Mouse (Mus musculus) hindbrain, embryonic 12.5 days (tissue): ENCODE data around the gene Acot7. TPM values are rescaled to one million over a fixed set of nuclear protein-coding genes. Genes with fewer than 3 reads are reported as not detected.

ENCODE experiments used
- ATAC-seq: fragments of 200-750 bp; cut with Nextera tagmentation; 2 replicates; pipeline ENCODE4 v1.8.0; 2017; ENCODE audit warnings: moderate TSS enrichment; ENCODE audit not compliant: low FRiP score
- H3K27ac ChIP-seq: fragments of 300-500 bp; sonication (generic); 2 replicates; pipeline ENCODE4 v1.5.1; 2016; ENCODE audit warnings: mild to moderate bottlenecking
- H3K27me3 ChIP-seq: fragments of 300-500 bp; sonication (generic); 2 replicates; pipeline ENCODE4 v1.6.1; 2016; ENCODE audit warnings: mild to moderate bottlenecking
- H3K36me3 ChIP-seq: fragments of 300-500 bp; sonication (generic); 2 replicates; pipeline ENCODE4 v1.6.1; 2016; ENCODE audit warnings: mild to moderate bottlenecking
- H3K4me1 ChIP-seq: fragments of 300-500 bp; sonication (generic); 2 replicates; pipeline ENCODE4 v1.6.1; 2016
- H3K4me2 ChIP-seq: fragments of 300-500 bp; sonication (generic); replicated peaks from 2 replicates; pipeline ENCODE4 v1.6.1; 2016; ENCODE audit warnings: mild to moderate bottlenecking
- H3K4me3 ChIP-seq: fragments of 300-500 bp; sonication (generic); 2 replicates; pipeline ENCODE4 v1.5.1; 2016; ENCODE audit warnings: mild to moderate bottlenecking
- H3K9ac ChIP-seq: fragments of 300-500 bp; sonication (generic); 2 replicates; pipeline ENCODE4 v1.6.1; 2016; ENCODE audit warnings: mild to moderate bottlenecking, moderate library complexity
- H3K9me3 ChIP-seq: fragments of 300-500 bp; sonication (generic); replicated peaks from 2 replicates; pipeline ENCODE4 v1.6.1; 2016; ENCODE audit warnings: mild to moderate bottlenecking
- WGBS: fragments of 180-500 bp; shearing (Covaris S2); methylation state at CpG from one replicate; pipeline ENCODE4 v1.1.7; 2016; 5-methylcytosine and 5-hydroxymethylcytosine counted together
- polyA plus RNA-seq: library from polyadenylated mRNA; unstranded; fragments of >200 nt; fragmentation: Nextera tagmentation; extraction: Ambion mirVana; gene quantifications from 2 replicates; pipeline ENCODE4 v1.2.1, GENCODE M21; 2016

Acot7 gene
- 128 and 132 TPM in 2 replicates for polyA plus RNA-seq

DNA sequence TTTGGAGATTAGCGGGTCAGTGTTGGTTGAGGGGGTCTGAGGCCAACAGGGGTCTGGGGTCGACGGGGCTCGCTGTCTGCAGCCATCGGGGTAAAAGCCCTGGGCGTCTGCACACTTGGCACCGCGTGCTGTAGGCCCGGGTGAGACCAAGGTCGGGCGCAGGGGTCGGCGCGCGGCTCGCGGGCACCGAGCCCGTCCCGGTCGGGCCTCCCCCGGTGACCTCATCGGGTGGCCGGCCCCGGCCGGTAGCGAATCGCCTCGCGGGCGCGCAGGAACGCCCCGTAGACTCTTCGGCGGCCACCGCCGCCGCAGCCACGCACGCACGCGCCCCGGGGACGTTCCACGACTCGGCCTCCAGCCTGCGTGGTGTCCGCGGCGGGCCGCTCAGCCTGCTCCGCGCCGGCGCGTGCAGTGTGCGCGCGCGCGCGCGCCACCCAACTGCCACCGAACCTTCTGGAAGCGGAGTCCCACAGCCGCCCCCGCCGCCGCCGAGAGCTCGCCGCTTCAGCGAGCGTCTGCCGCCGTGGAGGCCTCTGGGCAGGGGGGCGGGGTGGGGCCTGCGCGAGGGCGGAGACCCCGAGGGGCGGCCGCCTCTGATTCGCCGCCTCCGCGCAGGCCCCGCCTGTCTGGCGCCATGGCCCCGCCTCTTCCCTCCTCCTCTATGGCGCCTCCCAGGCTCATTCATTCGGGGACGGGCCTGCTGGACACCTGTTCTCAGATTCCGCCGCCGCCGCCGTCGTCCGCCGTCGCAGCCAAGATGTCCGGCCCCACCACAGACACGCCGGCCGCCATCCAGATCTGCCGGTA lies at the start of gene Acot7:
TSS of gene Acot7 (plus strand) at position 598 of the 807 bp plus-strand sequence.
- peaks cover 50% of the 10 kb centered on the region for H3K27me3 ChIP-seq
- under 1% methylated on average over 98 of the region's 108 CpGs for WGBS
- ATAC-seq, result peak; percentile 96
- peak within 1 kb of the TSS; percentile 83 for H3K9ac ChIP-seq
- peak within 1 kb of the TSS; percentile 95 for H3K4me2 ChIP-seq
- H3K4me1 ChIP-seq, result peaks cover 27% of the 10 kb centered on the region
- peak within 1 kb of the TSS; percentile 73 for H3K4me3 ChIP-seq
- peak within 1 kb of the TSS; percentile 78 for H3K27ac ChIP-seq
- no peaks in the 10 kb centered on the region for H3K36me3 ChIP-seq
- H3K9me3 ChIP-seq, result no peaks in the 10 kb centered on the region

DNA sequence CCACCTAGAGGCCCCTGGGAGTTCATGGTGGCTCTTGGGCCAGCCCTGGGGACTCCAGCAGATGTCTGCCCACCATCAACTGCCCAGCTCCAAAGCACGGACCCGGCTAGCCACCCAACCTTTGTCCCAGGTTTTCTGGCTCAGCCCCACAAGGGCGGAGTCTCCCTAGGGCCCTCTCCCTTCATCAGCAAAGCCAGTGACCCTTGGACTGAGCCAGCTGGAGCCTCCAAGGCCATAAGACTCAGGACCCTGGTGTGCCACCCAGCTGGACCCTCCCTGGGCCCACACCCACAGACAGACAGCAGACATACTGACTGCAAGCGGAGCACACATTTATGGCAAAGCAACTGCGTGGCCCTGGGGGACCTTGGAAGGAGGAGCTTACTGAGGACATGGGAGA lies 49.1 kb upstream of the Acot7 start:
- H3K27me3 ChIP-seq, result peaks cover 100% of the 10 kb centered on the region
- H3K4me1 ChIP-seq, result peaks cover 42% of the 10 kb centered on the region
- no peak overlapping the region for H3K27ac ChIP-seq
- no peak overlapping the region for H3K4me3 ChIP-seq
- H3K9ac ChIP-seq, result no peak overlapping the region
- 54% methylated on average over 5 of the region's 5 CpGs for WGBS
- no peaks in the 10 kb centered on the region for H3K9me3 ChIP-seq
- H3K4me2 ChIP-seq, result no peak overlapping the region
- H3K36me3 ChIP-seq, result no peaks in the 10 kb centered on the region
- no peak for ATAC-seq

DNA sequence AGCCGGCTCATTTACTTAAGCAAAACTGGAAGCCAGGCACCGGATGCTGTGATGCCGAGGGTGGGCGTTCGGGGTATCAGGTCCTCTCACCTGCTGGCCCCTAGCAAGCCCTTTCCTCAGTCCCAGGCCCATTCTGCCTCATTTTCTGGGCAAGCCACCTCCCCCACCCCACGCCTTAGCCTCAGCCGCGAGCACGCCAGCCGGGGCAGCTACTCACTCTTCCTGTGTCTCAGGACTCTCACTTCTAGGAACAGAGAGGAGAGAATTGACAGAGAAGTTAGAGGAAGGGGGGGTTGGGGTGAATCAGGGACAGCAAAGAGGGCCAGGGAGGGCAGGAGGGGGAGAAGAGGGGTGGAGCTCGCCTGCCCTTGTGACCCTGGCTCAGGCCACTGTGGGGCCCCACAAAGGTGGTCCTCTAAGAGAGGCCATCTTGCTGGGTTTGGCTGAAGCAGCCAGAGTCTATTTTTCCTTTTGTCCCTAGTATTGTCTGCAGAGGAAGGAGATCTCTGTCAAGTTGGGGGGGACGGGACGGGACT lies 48.5 kb upstream of the Acot7 start:
- peaks cover 100% of the 10 kb centered on the region for H3K27me3 ChIP-seq
- H3K4me2 ChIP-seq, result no peak overlapping the region
- no peak overlapping the region for H3K27ac ChIP-seq
- no peak for ATAC-seq
- H3K9ac ChIP-seq, result no peak overlapping the region
- peaks cover 42% of the 10 kb centered on the region for H3K4me1 ChIP-seq
- H3K4me3 ChIP-seq, result no peak overlapping the region
- 19% methylated on average over 13 of the region's 13 CpGs for WGBS
- no peaks in the 10 kb centered on the region for H3K36me3 ChIP-seq
- no peaks in the 10 kb centered on the region for H3K9me3 ChIP-seq

DNA sequence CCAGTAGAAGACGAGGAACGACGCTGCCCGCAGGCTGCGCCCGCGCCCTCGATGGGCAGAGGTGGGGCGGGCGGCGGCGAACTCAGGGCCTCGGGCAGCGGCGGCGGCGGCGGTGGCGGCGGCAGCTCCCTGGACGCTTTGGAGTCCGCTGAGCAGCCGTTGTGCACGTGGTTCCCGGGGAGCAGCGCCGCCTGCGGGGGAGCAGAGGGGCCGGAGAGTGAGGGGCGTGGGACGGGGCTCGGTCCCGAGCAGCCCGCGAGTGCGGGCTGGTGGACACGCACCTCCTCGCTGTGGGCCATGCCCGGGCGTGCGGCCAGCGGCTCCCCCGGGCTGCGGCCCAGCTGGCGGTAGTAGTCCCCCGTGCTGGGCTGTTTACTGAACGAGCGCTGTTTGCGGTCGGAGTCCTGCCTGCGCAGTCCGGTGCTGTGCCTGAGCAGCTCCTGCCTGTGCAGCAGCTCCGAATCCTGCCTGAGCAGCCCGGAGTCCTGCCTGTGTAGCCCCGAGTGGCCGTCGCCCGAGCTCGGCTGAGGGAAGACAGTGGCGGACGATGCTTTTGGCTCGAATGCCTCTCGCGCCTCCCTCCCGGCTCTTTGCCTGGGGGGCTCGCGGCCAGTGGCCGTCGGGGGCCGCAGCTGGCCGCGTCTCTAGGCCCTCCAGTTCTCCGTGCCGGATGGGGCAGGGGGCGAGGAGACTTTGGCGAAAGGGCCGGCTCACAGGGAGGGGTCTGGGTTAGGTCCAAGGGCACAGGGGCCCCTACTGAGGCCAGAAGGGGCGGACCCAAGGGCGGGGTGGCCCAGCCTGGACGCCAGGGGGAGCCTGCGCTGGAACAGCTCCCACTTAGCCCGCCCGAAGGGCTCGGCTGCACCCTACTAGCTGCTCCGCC lies 46.9 kb upstream of the Acot7 start:
- WGBS, result under 1% methylated on average over 77 of the region's 85 CpGs
- Histone ChIP-seq H3K27ac (no peak overlapping the region), H3K36me3 (no peaks in the 10 kb centered on the region), H3K4me3 (peak overlapping the region; percentile 29), H3K27me3 (peaks cover 95% of the 10 kb centered on the region), H3K4me2 (peak overlapping the region; percentile 54), H3K9me3 (no peaks in the 10 kb centered on the region), H3K4me1 (peaks cover 35% of the 10 kb centered on the region), H3K9ac (peak overlapping the region; percentile 18)
- peak; percentile 62 for ATAC-seq

DNA sequence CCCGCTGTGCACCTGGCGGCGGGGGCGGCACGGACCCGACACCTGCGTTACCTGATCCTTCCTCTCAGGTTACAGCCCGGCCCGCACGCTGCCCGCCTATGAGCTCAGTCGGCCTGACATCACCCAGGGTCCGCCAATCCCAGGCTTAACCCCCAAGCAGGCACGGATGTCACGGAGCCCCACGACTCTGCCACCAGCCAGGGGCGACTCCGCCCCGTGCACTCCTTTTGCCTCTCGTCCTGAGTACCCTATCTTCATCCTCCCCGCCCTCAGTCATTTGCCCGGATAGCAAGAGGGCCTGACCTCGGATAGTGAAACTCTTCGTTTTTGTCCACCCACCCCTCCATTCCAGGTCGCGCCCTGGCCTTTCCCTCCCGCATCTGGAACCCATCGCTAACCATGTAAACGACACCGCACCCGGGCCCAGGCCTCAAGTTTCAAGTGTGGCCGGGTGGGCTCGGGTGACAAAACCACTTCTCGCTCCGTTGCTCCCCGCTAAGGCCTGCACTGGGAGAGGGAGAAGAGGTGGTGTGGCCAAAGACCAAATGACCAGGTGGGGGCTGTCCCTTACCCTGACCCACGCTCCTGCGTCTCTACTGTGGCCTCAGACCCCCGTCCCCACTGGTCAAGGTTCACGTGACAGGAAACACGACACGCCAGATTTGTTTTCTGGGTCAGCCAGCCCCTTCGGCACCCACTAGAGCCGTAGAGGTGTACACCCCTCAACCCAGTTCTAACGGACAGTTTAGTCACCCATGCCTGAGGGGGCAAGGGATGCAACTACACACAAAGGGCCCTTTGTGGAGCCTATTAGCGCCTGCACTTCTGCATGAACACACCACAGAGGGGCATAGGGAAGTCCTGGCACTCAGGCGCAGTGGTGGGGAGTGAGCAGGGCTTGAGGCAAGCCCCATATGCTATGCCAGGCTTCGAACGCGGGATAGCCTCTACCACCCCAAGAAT lies 45.8 kb upstream of the Acot7 start:
- WGBS, result 4% methylated on average over 50 of the region's 50 CpGs
- Histone ChIP-seq H3K27ac (no peak overlapping the region), H3K4me3 (peak overlapping the region; percentile 29), H3K9me3 (no peaks in the 10 kb centered on the region), H3K36me3 (no peaks in the 10 kb centered on the region), H3K4me1 (peaks cover 30% of the 10 kb centered on the region), H3K9ac (no peak overlapping the region), H3K27me3 (peaks cover 92% of the 10 kb centered on the region), H3K4me2 (peak overlapping the region; percentile 54)
- ATAC-seq, result no peak

DNA sequence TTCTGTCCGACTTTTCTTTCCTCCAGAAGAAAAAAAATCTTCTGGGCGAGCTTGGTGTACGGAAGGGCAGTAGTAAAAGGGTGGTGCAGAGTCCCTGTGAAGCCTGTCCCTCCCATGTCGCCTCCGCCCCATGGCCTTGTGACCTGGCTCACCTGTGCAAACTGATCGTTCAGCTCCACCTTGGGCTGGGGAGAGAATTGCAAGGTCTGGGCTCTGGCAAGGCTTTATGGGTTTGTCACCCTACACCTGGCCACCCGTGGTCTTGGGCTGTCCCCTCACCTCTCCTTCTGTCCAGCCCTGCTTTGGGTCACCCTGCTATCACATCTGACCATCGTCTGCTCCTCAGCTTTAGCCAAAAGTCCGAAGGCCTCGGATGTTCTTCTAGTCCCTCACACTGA lies 45.2 kb upstream of the Acot7 start:
- Histone ChIP-seq H3K9ac (no peak overlapping the region), H3K27ac (no peak overlapping the region), H3K27me3 (peaks cover 90% of the 10 kb centered on the region), H3K4me1 (peaks cover 30% of the 10 kb centered on the region), H3K4me3 (no peak overlapping the region), H3K9me3 (no peaks in the 10 kb centered on the region), H3K36me3 (no peaks in the 10 kb centered on the region), H3K4me2 (no peak overlapping the region)
- 19% methylated on average over 10 of the region's 10 CpGs for WGBS
- ATAC-seq, result no peak

DNA sequence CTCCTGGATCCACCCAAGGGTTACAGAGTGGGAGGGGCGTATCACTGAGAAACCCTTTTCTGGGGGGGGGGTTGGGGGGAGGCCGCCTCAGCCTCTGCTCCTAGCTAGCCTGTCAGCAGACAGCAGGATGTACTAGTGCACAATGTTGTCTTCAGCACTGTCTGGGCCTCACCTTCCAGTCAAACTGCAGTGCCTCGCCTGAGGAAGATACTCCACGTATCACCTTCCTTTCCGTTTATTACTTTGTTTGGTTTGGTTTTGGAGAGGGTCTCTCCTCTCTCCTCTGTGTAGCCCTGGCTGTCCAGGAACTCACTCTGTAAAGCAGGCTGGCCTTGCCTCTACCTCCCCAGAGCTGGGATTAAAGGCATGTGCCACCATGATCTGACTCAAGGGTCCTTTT lies 44.7 kb upstream of the Acot7 start:
- Histone ChIP-seq H3K9me3 (no peaks in the 10 kb centered on the region), H3K27me3 (peaks cover 88% of the 10 kb centered on the region), H3K27ac (no peak overlapping the region), H3K4me2 (no peak overlapping the region), H3K36me3 (no peaks in the 10 kb centered on the region), H3K9ac (no peak overlapping the region), H3K4me3 (no peak overlapping the region), H3K4me1 (peaks cover 30% of the 10 kb centered on the region)
- ATAC-seq, result no peak
- WGBS, result 61% methylated on average over 5 of the region's 5 CpGs

DNA sequence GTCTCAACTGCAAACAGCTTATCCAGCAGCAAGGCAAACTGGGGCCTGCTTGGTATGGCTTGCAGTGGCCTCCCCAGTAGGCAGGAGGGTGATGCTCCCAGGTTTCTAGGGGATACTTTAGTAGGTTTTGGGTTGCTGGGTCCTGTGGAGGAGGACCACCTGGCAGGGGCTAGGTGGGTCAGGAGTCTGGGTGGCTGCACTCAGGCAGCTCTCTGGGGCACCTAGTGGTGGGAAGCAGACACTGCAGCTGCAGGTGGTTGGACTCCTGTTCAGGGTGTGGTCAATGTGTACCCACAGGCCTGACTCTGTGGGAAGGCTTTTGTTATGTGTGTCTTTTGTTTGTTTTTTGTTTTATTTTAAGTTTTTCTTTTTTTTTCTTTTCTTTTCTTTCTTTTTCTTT lies 43.4 kb upstream of the Acot7 start:
- Histone ChIP-seq H3K9ac (no peak overlapping the region), H3K4me1 (peaks cover 38% of the 10 kb centered on the region), H3K36me3 (no peaks in the 10 kb centered on the region), H3K27me3 (peaks cover 86% of the 10 kb centered on the region), H3K4me2 (no peak overlapping the region), H3K27ac (no peak overlapping the region), H3K9me3 (no peaks in the 10 kb centered on the region), H3K4me3 (no peak overlapping the region)
- no peak for ATAC-seq

DNA sequence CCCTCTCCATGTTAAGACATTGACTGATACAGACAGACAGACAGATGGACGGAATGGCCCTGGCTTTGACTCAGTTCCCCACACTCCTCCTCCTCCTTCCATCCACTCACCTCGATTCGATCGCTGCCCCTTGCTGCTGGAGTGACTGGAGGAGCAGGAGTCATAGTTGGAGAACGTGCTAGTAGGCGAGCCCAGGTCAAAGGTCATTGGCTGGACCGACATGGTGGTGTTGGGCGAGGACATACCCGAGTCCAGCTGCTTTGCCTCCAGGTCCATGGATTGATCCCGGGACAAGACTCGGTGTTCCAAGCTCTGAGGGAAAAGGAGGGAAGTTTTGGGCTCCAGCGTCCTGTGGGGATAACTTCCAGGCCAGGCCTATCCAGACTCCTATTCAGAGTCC lies 42.6 kb upstream of the Acot7 start:
- H3K36me3 ChIP-seq, result no peaks in the 10 kb centered on the region
- no peak for ATAC-seq
- peaks cover 83% of the 10 kb centered on the region for H3K27me3 ChIP-seq
- H3K27ac ChIP-seq, result no peak overlapping the region
- H3K9me3 ChIP-seq, result no peaks in the 10 kb centered on the region
- WGBS, result 83% methylated on average over 12 of the region's 12 CpGs
- no peak overlapping the region for H3K9ac ChIP-seq
- peaks cover 37% of the 10 kb centered on the region for H3K4me1 ChIP-seq
- H3K4me3 ChIP-seq, result no peak overlapping the region
- no peak overlapping the region for H3K4me2 ChIP-seq

DNA sequence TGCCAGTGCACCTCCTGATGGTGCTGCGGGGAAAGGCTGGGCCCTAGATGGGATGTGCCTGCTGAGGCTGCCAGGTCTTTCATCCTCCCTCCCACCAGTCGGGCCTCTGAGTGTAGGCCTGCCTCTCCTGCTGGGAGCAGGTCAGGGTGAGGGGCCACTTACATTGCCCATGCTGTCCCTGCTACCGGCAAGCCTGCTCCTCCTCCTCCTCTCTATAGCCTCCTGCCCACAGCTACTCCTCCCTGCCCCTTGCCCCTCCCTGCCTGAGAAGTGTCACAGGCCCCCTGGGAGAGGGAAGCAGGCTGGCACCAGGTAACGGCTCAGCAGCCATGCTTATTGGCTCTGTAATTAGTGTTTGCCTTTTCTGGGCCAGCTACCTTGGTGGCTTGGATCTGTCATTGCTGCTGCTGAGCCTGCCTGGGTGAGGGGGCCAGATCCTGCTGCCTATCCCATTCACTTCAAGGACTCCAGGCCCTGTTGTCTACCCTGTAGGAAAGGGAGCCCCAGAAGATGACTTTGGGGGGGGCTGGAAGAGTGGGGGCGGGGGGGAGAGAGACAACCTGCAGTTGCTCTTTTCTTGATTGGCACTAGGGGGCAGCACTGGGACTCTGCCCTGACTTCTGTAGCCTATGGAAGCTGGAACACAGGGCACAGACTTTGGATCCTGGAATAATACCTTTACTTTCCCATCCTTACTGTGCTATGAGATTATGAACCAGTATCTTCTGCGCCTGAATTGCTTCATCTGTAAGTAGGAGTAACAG lies 41.6 kb upstream of the Acot7 start:
- Histone ChIP-seq H3K4me2 (no peak overlapping the region), H3K4me3 (no peak overlapping the region), H3K9ac (no peak overlapping the region), H3K27ac (no peak overlapping the region), H3K36me3 (no peaks in the 10 kb centered on the region), H3K4me1 (peaks cover 28% of the 10 kb centered on the region), H3K27me3 (peaks cover 83% of the 10 kb centered on the region), H3K9me3 (no peaks in the 10 kb centered on the region)
- WGBS, result 25% methylated on average over 6 of the region's 6 CpGs
- ATAC-seq, result no peak

DNA sequence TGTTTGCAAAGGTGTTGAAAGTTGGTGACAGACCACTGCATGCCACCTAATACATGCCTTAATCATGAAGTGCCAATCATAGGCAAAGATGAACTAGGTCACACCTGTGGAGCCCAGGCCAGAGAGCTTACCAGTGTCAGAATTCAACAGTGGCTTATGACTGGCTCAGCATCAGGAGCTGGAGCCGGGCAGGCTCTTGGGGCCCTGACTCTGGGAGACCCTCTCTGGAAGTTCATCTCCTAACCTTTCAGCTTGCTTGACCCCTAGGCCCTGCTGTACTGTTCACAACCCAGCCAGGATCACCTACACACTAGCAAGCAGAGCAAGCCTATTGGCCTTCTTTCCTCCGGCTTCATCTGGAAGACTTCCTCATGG lies 41.1 kb upstream of the Acot7 start:
- Histone ChIP-seq H3K4me3 (no peak overlapping the region), H3K27ac (no peak overlapping the region), H3K9me3 (no peaks in the 10 kb centered on the region), H3K9ac (no peak overlapping the region), H3K4me1 (peaks cover 22% of the 10 kb centered on the region), H3K36me3 (no peaks in the 10 kb centered on the region), H3K27me3 (peaks cover 82% of the 10 kb centered on the region), H3K4me2 (no peak overlapping the region)
- no peak for ATAC-seq
- WGBS, result 90% methylated on average over 2 of the region's 2 CpGs
